Mouse (Mus musculus): ENCODE results near the gene Hnrnpu.

The Hnrnpu gene

GRCm38 (mm10) chr1:178341435-178341834 lies 3.8 kb upstream of the Hnrnpu start:
- in situ Hi-C loops (cut with MboI, MseI), result no loop called here

GRCm38 (mm10) chr1:178340213-178340612 lies 2.6 kb upstream of the Hnrnpu start:
- in situ Hi-C loops (cut with MboI, MseI), result no loop called here

- in situ Hi-C loops (cut with MboI, MseI), result loop anchor here (10.0 kb wide), 1 partner anchor 67 kb away; the partner anchor contains the start of gene Efcab2
Measured at GRCm38 (mm10) chr1:178338318-178338641, 683 bp upstream of the Hnrnpu start.

GRCm38 (mm10) chr1:178336777-178337481 lies 668 bp downstream of the Hnrnpu start:
- in situ Hi-C loops (cut with MboI, MseI), result loop anchor here (10.0 kb wide), 1 partner anchor 68 kb away; the partner anchor contains the start of gene Efcab2

- in situ Hi-C loops (cut with MboI, MseI), result loop anchor here (10.0 kb wide), 1 partner anchor 68 kb away; the partner anchor contains the start of gene Efcab2
Measured at GRCm38 (mm10) chr1:178336289-178336775, 1.3 kb downstream of the Hnrnpu start.

- in situ Hi-C loops (cut with MboI, MseI), result loop anchor here (10.0 kb wide), 1 partner anchor 69 kb away; the partner anchor contains the start of gene Efcab2
Measured at GRCm38 (mm10) chr1:178335860-178336261, 1.7 kb downstream of the Hnrnpu start.

- in situ Hi-C loops (cut with MboI, MseI), result loop anchor here (10.0 kb wide), 1 partner anchor 75 kb away; the partner anchor contains the start of gene Efcab2
Measured at GRCm38 (mm10) chr1:178329946-178330345, 7.7 kb downstream of the Hnrnpu start.

GRCm38 (mm10) chr1:178329017-178329416 lies 8.6 kb downstream of the Hnrnpu start:
- in situ Hi-C loops (cut with MboI, MseI), result no loop called here

- in situ Hi-C loops (cut with MboI, MseI), result no loop called here
Measured at GRCm38 (mm10) chr1:178326950-178327349, 10.6 kb downstream of the Hnrnpu start.

- in situ Hi-C loops (cut with MboI, MseI), result no loop called here
Measured at GRCm38 (mm10) chr1:178326357-178326756, 11.2 kb downstream of the Hnrnpu start.

- in situ Hi-C loops (cut with MboI, MseI), result loop anchor here (25.0 kb wide), 1 partner anchor 537 kb away; the partner anchor contains the start of gene Adss
Measured at GRCm38 (mm10) chr1:178324568-178324967, 13.0 kb downstream of the Hnrnpu start.

GRCm38 (mm10) chr1:178323235-178323634 lies 14.4 kb downstream of the Hnrnpu start:
- in situ Hi-C loops (cut with MboI, MseI), result loop anchor here (25.0 kb wide), 1 partner anchor 536 kb away; the partner anchor contains the start of gene Adss

- in situ Hi-C loops (cut with MboI, MseI), result loop anchor here (25.0 kb wide), 1 partner anchor 535 kb away; the partner anchor contains the start of gene Adss
Measured at GRCm38 (mm10) chr1:178321730-178322357, 15.8 kb downstream of the Hnrnpu start.

GRCm38 (mm10) chr1:178320723-178321590 lies 16.6 kb downstream of the Hnrnpu start:
- in situ Hi-C loops (cut with MboI, MseI), result loop anchor here (25.0 kb wide), 1 partner anchor 534 kb away; the partner anchor contains the start of gene Adss

- in situ Hi-C loops (cut with MboI, MseI), result loop anchor here (25.0 kb wide), 1 partner anchor 533 kb away; the partner anchor contains the start of gene Adss
Measured at GRCm38 (mm10) chr1:178320038-178320722, 17.4 kb downstream of the Hnrnpu start.

- in situ Hi-C loops (cut with MboI, MseI), result loop anchor here (25.0 kb wide), 1 partner anchor 532 kb away; the partner anchor contains the start of gene Adss
Measured at GRCm38 (mm10) chr1:178319295-178320037, 18.1 kb downstream of the Hnrnpu start.

- in situ Hi-C loops (cut with MboI, MseI), result loop anchor here (25.0 kb wide), 1 partner anchor 531 kb away; the partner anchor contains the start of gene Adss
Measured at GRCm38 (mm10) chr1:178318389-178319184, 19.0 kb downstream of the Hnrnpu start, which contains the start of gene Cox20. Cox20 (plus strand) TSS chr1:178319130.

GRCm38 (mm10) chr1:178318002-178318388 lies 19.6 kb downstream of the Hnrnpu start:
- in situ Hi-C loops (cut with MboI, MseI), result loop anchor here (25.0 kb wide), 1 partner anchor 531 kb away; the partner anchor contains the start of gene Adss

All from T-helper 2 cell (primary cell).